Mouse (Mus musculus) MEL (cell line): Measurements from ENCODE around the gene Gm7861. TPM values are rescaled to one million over a fixed set of nuclear protein-coding genes. Genes with fewer than 3 reads are reported as not detected.
"Not testable (repeated sequence)": the region's sequence is repeated elsewhere in the genome, so short reads cannot be mapped to it uniquely, and the experiment has no call there.

Experiments
- DNase-seq: peaks from one replicate; pipeline ENCODE4 v3.0.0; 2011; ENCODE audit warnings: low read depth, low spot score
- H3K27ac ChIP-seq: 2 replicates; pipeline ENCODE4 v1.5.1; 2012; ENCODE audit warnings: low read depth, mild to moderate bottlenecking, control low read depth, low read length, moderate library complexity; ENCODE audit not compliant: control insufficient read depth
- H3K27me3 ChIP-seq, 2 experiments: fragments of 150-350 bp in 1 of 2; sonication (generic) in 1 of 2; 2 replicates each; pipeline ENCODE4 v1.6.1; 2012; ENCODE audit warnings: low read length in 2 of 2, mild to moderate bottlenecking in 2 of 2, improper control_type of control experiment in 1 of 2, moderate library complexity in 1 of 2; ENCODE audit not compliant: insufficient read depth in 2 of 2, control insufficient read depth in 1 of 2
- H3K36me3 ChIP-seq, 2 experiments: 2 replicates each; pipeline ENCODE4 v1.6.1; 2012 to 2014; ENCODE audit warnings: low read length in 2 of 2, improper control_type of control experiment in 1 of 2, inconsistent platforms in 1 of 2, mild to moderate bottlenecking in 1 of 2; ENCODE audit not compliant: insufficient read depth in 2 of 2, control insufficient read depth in 1 of 2
- H3K4me1 ChIP-seq, 2 experiments: fragments of 150-350 bp in 1 of 2; sonication (generic) in 1 of 2; 2 replicates each; pipeline ENCODE4 v1.6.1; 2012; ENCODE audit warnings: low read length in 2 of 2, improper control_type of control experiment in 1 of 2, mild to moderate bottlenecking in 1 of 2; ENCODE audit not compliant: insufficient read depth in 2 of 2, control insufficient read depth in 1 of 2
- H3K4me3 ChIP-seq, 2 experiments: fragments of 150-350 bp in 1 of 2; sonication (generic) in 1 of 2; 2 replicates each; pipeline ENCODE4 v1.5.1; 2012; ENCODE audit warnings: low read depth in 2 of 2, low read length in 2 of 2, mild to moderate bottlenecking in 2 of 2, moderate library complexity in 2 of 2, control low read depth in 1 of 2, improper control_type of control experiment in 1 of 2; ENCODE audit not compliant: control insufficient read depth in 1 of 2, insufficient read depth in 1 of 2
- H3K79me2 ChIP-seq: 2 replicates; pipeline ENCODE4 v1.6.1; 2012; ENCODE audit warnings: mild to moderate bottlenecking, low read length, moderate library complexity; ENCODE audit not compliant: control insufficient read depth, poor library complexity, insufficient read depth
- H3K9ac ChIP-seq: 2 replicates; pipeline ENCODE4 v1.6.1; 2012; ENCODE audit warnings: low read depth, mild to moderate bottlenecking, control low read depth, low read length, moderate library complexity; ENCODE audit not compliant: control insufficient read depth, poor library complexity, severe bottlenecking
- H3K9me3 ChIP-seq: fragments of 150-350 bp; sonication (generic); replicated peaks from 2 replicates; pipeline ENCODE4 v1.6.1; 2012; ENCODE audit warnings: mild to moderate bottlenecking, low read length, improper control_type of control experiment, moderate library complexity; ENCODE audit not compliant: insufficient read depth
- polyA plus RNA-seq, 2 experiments: library from polyadenylated mRNA; stranded (reverse) in 1 of 2; unstranded in 1 of 2; fragments of >175 nt in 1 of 2; fragments of >200 nt in 1 of 2; gene quantifications; 2 replicates each; pipeline versions ENCODE4 v1.2.1 to v1.2.4; 2012; ENCODE audit warnings: low replicate concordance in 2 of 2, low read depth in 1 of 2; ENCODE audit not compliant: insufficient read length in 2 of 2, insufficient read depth in 1 of 2, missing spikeins in 1 of 2
- total RNA-seq: library from RNA; depleted of rRNA; stranded (reverse); fragments of 300-350 nt; gene quantifications from 2 replicates; pipeline ENCODE4 v1.2.3, GENCODE M21; 2012; rRNA removed

Gene Gm7861
- total RNA-seq = not detected in 2 replicates
- polyA plus RNA-seq = not detected

DNA sequence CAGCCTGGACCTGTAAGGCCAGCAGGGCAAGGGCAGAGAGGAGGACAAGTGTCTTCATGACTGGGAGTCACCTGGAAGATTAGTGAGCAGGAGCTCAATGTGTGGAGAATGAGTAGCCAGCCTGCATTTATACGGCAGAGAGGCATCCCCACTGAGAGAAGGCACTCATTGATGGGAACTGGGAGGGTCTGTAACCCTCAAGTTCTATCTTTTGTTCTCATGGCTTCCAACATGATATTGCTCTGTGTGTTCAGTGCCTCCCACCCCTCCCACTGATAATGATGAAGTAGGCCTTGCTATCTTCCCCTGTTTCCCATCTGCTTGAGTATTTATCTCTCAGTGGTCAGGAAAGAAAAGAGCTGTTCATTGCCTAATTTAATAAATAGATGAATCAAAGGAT is at the start of gene Gm7861:
Gene Gm7861, minus strand, starts transcription at position 101 of the 400 bp plus-strand sequence.
- H3K36me3 ChIP-seq, H3K9me3 ChIP-seq, H3K27me3 ChIP-seq, H3K4me1 ChIP-seq, H3K9ac ChIP-seq, H3K27ac ChIP-seq, H3K4me3 ChIP-seq, H3K79me2 ChIP-seq, DNase-seq: not testable (repeated sequence)

DNA sequence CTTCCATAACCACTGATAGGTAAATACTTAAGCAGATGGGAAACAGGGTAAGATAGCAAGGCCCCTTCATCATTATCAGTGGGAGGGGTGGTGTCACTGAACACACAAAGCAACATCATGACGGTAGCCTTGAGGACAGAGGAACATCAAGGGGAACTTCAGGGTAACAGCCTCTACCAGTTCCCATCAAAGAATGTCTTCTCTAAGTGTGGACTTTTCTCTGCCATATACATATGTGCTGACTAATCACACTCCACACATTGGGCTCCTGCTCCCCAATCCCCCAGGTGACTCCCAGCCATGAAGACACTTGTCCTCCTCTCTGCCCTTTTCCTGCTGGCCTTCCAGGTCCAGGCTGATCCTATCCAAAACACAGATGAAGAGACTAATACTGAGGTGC is 23.6 kb upstream of the Gm7861 start, which contains the start of gene Defa26:
Gene Defa26, plus strand, starts transcription at position 301 of the 400 bp plus-strand sequence.
- H3K27me3 ChIP-seq, DNase-seq, H3K36me3 ChIP-seq, H3K4me1 ChIP-seq, H3K4me3 ChIP-seq, H3K27ac ChIP-seq, H3K79me2 ChIP-seq, H3K9ac ChIP-seq, H3K9me3 ChIP-seq: not testable (repeated sequence)

DNA sequence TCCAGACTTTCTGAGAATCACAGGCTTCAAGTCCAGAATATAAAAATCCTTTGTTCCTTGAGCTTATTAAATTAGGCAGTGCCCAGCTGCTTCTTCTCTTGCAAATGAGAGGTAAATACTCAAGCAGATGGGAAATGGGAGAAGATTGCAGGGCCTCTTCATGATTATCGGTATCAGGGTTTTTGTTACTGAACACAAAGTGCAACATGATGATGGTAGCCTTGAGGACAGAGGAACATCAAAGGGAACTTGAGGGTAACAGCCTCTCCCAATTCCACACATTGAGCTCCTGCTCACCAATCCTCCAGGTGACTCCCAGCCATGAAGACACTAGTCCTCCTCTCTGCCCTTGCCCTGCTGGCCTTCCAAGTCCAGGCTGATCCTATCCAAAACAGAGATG is 11.6 kb downstream of the Gm7861 start, which contains the start of gene Defa28:
Gene Defa28, plus strand, starts transcription at position 301 of the 400 bp plus-strand sequence.
- H3K79me2 ChIP-seq, H3K9me3 ChIP-seq, H3K27ac ChIP-seq, H3K9ac ChIP-seq, H3K4me1 ChIP-seq, H3K27me3 ChIP-seq, DNase-seq, H3K4me3 ChIP-seq, H3K36me3 ChIP-seq: not testable (repeated sequence)

DNA sequence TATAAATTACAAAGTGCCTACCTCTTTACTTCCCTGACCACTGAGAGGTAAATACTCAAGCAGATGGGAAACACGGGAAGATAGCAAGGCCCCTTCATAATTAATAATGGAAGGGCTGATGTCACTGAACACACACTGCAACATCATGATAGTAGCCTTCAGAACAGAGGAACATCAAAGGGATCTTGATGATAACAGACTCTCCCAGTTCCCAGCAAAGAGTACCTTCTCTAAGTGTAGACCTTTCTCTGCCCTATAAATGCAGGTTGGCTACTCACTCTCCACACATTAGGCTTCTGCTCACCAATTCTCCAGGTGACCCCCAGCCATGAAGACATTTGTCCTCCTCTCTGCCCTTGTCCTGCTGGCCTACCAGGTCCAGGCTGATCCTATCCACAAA is 29.2 kb downstream of the Gm7861 start, which contains the start of gene Defa37:
Gene Defa37, plus strand, starts transcription at position 301 of the 400 bp plus-strand sequence.
- not testable (repeated sequence) for H3K4me3 ChIP-seq, H3K27ac ChIP-seq, DNase-seq, H3K27me3 ChIP-seq, H3K4me1 ChIP-seq, H3K9ac ChIP-seq, H3K79me2 ChIP-seq, H3K9me3 ChIP-seq, H3K36me3 ChIP-seq

Other genes with a start within 250 kb of the Gm7861 start
- not detected in 2 replicates for gene Defa2, start 216.0 kb downstream of the Gm7861 start, total RNA-seq
- gene Defa2, start 216.0 kb downstream of the Gm7861 start, polyA plus RNA-seq = not detected
- not detected in 2 replicates for gene Defa33, start 202.7 kb downstream of the Gm7861 start, total RNA-seq
- not detected for gene Defa33, start 202.7 kb downstream of the Gm7861 start, polyA plus RNA-seq
- not detected in 2 replicates for gene Defa36, start 167.1 kb downstream of the Gm7861 start, total RNA-seq
- not detected for gene Defa36, start 167.1 kb downstream of the Gm7861 start, polyA plus RNA-seq
- not detected in 2 replicates for gene Gm7849, start 137.9 kb downstream of the Gm7861 start, total RNA-seq
- gene Gm7849, start 137.9 kb downstream of the Gm7861 start, polyA plus RNA-seq = not detected
- gene Defa20, start 85.2 kb downstream of the Gm7861 start, total RNA-seq = not detected in 2 replicates
- not detected for gene Defa20, start 85.2 kb downstream of the Gm7861 start, polyA plus RNA-seq
- not detected in 2 replicates for gene Defa32, start 65.5 kb downstream of the Gm7861 start, total RNA-seq
- not detected for gene Defa32, start 65.5 kb downstream of the Gm7861 start, polyA plus RNA-seq
- not detected in 2 replicates for gene Defa37, start 29.1 kb downstream of the Gm7861 start, total RNA-seq
- not detected for gene Defa37, start 29.1 kb downstream of the Gm7861 start, polyA plus RNA-seq
- gene Defa28, start 11.5 kb downstream of the Gm7861 start, total RNA-seq = not detected in 2 replicates
- gene Defa28, start 11.5 kb downstream of the Gm7861 start, polyA plus RNA-seq = not detected
- not detected in 2 replicates for gene Defa26, start 23.7 kb upstream of the Gm7861 start, total RNA-seq
- gene Defa26, start 23.7 kb upstream of the Gm7861 start, polyA plus RNA-seq = not detected
- gene Defa17, start 61.3 kb upstream of the Gm7861 start, total RNA-seq = not detected in 2 replicates
- not detected for gene Defa17, start 61.3 kb upstream of the Gm7861 start, polyA plus RNA-seq
- not detected in 2 replicates for gene Defa34, start 71.3 kb upstream of the Gm7861 start, total RNA-seq
- gene Defa34, start 71.3 kb upstream of the Gm7861 start, polyA plus RNA-seq = not detected
- not detected in 2 replicates for gene AY761184, start 109.1 kb upstream of the Gm7861 start, total RNA-seq
- gene AY761184, start 109.1 kb upstream of the Gm7861 start, polyA plus RNA-seq = not detected
- gene Defa24, start 140.0 kb upstream of the Gm7861 start, total RNA-seq = not detected in 2 replicates
- not detected for gene Defa24, start 140.0 kb upstream of the Gm7861 start, polyA plus RNA-seq
- not detected in 2 replicates for gene Defb50, start 229.0 kb upstream of the Gm7861 start, total RNA-seq
- gene Defb50, start 229.0 kb upstream of the Gm7861 start, polyA plus RNA-seq = not detected
- not detected in 2 replicates for gene Defb2, start 245.4 kb upstream of the Gm7861 start, total RNA-seq
- not detected for gene Defb2, start 245.4 kb upstream of the Gm7861 start, polyA plus RNA-seq